Mouse (Mus musculus) urinary bladder, postnatal 4 days (tissue): ENCODE data around the gene Rcbtb2.

Source experiments
- DNase-seq, 2 experiments: peaks; one replicate each; pipeline ENCODE4 v3.0.0; 2021 to 2022; ENCODE audit warnings: low spot score in 2 of 2

The Rcbtb2 gene

DNA sequence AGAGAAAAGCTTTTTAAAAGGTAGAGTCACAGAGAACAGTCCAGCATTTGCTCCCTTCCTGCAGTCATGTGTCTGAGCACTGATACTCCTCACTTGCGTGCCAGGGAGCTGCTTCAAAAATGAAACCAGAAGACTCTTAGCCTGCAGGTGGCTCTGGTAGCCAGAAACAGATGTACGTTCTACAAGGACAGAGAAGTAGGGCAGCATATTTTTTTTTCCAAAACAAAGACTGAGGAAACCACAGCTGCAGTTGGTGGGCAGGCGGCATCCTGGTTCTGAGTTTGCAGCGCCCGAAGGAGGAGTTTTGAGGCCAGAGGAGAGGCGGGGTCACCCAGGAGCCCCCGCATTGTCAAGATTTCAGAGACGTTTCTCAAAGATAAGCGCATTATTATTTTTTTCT lies 5.9 kb upstream of the Rcbtb2 start:
- DNase-seq = no peak

DNA sequence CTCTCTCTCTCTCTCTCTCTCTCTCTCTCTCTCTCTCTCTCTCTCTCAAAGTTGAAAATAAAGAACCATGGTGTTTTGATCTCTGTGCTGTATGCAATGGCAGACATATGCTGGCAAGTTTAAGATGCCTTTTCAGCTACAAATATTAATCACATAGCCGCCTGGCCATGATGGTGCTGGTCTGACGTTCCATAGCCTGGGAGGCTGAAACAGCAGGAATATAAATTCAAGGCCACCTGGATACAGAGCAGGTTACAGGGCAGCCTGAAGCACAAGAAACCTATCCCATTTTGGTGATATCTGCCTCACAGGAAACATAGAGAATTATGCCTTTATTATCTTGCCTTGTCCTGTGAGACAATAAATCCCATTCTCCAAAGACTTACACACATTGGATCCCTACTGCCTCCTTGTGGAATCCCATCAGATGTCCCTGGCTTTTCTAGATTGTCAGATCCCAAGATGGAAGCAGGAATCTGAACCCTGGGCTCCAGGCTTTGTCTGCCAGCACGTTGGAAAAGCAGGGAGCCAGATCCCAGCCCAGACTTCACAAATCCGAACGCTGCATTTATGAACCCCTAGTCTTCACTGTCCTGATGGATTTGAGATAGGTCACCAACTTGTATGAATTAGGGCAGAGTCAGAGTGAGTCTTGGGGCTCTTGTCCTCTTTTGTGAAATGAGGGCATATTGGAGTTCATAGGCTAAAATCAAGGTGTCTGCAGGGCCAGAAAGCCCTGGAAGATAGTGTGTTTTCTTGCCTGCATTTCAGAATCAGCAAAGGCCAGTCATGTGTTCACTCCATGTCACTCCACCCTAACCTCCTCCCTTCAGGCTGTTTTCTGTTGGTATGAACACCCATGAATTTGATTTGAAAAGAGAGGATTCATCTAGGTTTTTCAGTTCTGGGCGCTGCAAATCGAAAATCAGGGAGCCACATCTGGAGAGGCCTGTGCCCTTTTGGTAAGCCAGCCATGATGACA lies 5.1 kb upstream of the Rcbtb2 start:
- DNase-seq = no peak

DNA sequence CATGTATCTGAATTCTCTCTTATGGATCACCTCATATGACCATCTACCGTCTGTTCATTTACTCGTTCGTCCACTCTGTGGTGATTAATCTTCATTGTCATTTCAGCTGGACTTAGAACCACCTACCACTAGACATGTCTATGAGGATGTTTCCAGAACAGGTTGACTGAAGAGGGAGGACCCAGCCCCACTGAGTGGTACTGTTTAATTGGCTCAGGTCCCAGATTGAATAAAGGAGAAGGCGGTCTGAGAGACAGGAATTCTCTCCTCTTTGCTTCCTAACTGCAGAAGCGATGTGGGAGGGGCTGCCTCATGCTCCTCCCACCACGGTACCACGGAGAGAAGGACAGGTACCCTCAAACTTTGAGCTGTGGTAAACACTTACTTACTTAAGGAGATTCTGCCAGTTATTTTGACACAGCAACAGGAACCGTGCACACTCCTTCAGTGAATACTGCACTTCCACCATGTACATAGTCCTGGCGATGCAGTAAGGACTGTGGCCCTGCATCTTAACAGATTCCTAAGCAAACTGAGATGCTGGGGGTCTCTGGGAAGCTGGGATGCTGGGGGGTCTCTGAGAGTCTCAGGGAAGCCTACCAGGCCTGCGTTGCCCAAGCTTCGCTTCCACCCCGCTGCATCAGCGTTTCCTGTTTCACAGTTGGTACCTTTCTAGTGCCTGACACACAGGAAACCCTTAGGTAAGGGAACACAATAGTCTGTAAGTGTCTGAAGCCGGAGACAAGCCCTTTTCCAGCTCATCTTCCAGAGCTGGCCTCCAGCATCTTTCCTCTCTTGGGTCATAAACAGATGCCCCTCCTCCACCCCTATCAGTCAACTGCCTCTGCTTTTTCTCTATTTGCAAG lies 4.1 kb upstream of the Rcbtb2 start:
- DNase-seq = no peak

DNA sequence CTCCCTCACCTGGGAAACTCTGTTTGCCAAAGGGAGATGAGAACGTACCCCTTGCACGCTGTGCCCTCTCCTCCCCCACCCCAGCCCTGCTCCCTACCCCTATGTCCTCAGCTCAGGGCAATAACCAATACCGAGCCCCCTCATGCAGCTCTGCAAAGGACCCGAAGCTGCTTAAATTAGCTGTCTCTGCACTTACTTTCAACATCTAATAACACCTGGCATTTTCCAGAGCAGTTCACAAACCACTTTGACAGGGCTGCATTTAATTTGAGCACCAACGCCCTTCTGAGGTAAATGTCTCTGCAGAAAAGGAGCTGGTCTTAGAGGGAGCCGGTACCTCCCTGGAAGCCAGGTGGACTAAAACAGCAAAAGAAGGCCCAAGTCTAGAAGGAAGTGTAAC lies 3.4 kb upstream of the Rcbtb2 start:
- no peak for DNase-seq

DNA sequence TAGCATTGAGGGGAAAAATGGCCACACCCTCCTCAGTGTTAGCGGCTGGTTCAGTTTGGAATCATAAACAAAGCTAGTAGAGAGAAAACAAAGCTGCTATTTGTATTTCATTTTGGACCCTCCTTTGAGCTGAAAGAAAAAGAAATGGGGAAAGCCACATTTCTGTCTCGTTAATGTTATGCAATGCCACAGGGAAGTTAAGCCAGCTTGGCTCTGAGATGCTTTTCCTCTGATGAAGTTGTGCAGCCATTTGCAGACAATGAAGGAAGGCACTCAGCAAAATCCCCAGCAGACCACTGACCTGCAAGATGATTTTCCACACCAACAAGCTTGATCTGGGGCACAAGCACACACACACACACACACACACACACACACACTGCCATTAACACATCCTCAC lies 2.9 kb upstream of the Rcbtb2 start:
- no peak for DNase-seq

DNA sequence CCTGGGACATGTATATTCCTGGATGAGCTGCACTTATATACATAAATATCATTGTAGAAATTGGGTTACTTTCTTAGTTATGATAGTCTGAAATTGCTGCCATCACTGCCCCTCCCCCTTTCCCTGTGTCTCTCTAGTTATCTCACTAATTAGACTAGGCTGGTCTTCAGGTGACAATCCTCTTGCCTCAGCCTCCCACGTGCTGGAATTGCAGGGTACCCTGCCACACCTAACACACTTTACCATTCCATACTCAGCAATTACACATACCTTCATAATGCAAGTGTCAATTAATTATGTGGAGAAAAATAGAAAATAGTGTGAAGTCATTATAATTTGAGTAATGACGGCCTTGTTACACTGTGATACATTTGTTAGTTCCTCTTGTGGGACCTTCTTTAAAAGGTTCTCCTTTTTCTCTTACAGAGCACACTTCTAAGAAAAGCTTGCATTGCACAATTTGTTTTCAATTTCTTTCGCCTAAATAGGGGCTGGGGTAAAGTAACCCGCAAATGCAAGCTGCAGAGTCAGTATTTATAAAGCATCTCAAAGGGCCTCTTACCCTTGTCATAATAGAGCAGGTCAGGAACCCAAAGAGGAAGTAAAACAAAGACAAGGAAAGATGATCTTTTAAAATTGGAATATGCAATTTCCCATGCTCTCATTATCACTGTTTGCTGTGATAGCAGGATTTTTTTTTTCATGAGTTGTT lies 470 bp upstream of the Rcbtb2 start:
- DNase-seq = no peak

DNA sequence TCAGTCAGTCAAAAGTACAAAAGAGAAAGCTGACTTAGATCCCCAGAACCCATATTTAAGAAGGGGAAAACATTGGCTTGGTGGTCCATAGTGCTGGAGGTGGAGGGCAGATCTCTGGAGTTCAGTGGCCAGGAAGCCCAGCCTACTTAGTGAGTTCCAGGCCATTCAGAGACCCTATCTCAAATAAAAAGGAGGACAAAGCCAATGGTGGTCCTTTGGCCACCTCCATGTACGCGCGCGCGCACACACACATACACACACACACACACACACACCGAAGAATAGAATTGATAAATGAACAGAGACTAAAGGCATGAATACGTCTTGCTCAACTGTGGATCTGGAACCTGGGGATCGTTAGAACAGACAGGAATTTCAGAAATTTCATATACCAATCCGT lies 544 bp downstream of the Rcbtb2 start:
- no peak for DNase-seq

DNA sequence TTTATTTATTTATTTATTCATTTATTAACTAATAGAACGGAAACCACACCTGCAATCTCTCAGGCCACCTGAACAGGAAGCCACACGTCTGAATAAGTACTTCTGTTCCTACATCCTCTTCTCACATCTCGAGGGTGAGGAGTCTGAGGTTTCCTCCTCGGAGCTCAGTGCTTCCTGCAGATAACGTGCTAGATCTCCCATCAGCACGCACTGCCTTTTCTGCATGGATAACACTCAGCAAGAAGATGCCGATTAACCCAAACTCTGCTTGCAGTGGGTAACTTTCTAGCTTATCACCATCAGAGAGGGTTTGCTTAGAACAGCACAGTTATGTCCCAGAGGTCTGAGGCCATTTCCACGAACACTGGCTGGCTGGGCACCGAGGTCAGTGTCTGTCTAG lies 949 bp downstream of the Rcbtb2 start:
- no peak for DNase-seq

DNA sequence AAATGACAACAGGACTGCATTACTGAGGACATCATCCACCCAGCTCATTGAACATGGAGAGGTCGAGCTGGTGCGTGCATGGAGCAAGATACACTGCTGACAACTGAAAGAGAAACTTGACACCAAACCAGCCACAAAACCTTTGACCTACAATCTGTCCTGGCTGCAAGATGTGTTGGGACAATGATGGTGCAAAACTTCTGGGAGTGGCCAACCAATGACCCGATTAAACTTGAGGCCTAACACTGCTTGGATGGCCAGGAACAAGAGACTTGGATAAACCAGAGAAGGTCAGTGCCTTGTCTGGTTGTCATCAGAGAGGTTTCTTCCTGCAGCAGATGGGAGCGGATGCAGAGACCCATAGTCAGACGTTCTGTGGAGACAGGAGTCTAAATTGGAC lies 7.7 kb downstream of the Rcbtb2 start:
- DNase-seq = no peak

DNA sequence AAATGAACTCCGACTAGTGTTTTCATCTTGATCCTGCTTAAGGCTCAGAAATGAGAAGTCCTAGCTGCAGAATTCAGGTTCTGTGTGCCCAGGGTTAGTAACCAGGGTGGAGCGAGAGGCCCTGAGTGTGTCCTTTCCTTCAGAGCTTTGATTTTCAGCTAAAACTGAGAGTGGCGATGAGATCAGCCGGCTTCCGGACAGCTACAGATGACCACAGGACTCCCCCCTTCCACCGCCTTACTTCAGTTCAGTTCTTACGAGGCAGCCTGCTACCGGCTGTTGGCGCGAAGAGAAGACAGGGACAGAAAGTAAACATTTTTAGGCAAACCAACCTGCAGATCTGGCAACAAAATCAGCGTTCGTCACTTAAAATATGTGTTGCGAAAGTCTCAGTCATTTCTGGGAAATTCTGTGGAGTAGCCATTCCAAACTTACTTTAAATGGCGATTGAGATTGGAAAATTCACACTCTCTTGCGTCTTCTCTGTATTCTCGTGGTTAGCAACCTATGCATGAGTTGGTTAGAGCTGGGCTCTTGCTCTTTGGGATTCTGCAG lies 9.1 kb downstream of the Rcbtb2 start:
- DNase-seq = no peak

DNA sequence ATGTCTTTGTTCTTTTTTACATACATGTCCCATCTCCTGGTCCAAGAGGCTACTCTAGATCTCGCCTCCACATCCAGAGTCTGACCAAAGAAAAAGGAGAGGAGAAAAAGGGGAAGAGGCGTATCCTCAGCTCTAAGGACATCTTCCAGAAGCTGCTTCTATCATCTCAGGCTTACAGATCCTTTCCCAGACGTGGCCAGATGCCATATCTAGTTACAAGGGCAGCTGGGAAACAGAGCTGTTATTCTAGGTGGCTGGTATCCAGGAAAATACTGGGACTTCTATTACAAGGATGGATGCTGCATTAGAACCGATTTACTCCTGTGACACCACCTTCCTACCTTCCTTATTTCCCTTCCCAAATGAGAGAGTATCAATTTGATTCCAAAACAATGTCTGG lies 9.9 kb downstream of the Rcbtb2 start:
- no peak for DNase-seq

DNA sequence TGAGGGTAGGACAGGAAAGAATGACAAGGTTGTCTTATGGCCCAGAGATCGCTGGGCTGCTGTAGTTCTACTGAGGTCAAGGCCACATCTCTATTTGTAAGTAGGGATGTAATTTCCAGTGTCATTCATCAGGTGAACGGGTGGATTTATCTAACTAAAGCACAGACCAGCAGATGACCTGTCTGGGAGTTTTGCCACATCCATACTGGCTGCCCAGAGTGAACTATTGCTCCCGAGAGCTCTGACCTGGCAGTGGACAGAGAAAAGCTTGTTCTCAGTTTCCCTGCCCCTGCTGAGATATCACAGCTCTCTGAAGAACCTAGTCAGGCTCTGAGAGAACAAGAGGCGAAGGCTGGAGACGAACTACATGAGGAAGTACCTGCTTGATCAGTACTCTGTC lies 14.4 kb downstream of the Rcbtb2 start:
- no peak for DNase-seq

DNA sequence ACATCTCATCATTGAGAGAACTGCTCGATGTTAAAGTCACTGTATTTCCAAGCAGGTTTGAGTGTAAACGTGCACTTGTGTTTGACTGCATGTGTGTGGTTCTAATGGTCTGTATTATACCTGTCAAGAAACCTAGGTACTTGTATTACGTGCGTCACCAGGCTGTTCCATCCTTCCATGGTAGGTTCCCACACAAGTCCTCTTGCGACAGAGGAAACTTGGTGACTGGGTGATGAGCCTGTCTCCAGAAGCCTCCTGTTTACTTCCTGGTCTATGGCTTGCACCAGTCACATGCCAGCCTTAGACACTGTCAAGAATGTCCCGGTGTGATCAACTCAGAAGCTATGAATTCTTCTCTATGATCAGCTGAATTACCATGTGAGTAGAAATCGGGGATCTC lies 15.6 kb downstream of the Rcbtb2 start:
- DNase-seq = no peak

DNA sequence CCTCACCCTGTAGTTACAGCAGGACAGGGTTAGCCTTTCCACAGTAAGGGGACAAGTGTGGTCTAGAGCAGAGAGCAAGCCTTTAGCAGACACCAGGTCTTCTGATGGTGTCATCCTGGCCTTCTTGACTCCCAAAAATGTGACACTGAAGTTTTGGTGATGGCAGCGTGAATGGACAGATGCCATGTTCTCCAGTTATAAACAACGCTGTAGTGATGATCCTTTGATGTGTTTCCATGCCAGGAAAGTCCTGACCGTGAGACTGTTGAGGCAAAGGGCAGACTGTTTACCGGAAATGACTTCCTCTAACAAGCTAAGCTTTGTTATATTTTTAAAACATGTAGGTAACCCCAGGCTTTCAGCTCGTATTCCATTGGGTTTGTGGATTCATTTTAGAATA lies 17.0 kb downstream of the Rcbtb2 start:
- DNase-seq = no peak

DNA sequence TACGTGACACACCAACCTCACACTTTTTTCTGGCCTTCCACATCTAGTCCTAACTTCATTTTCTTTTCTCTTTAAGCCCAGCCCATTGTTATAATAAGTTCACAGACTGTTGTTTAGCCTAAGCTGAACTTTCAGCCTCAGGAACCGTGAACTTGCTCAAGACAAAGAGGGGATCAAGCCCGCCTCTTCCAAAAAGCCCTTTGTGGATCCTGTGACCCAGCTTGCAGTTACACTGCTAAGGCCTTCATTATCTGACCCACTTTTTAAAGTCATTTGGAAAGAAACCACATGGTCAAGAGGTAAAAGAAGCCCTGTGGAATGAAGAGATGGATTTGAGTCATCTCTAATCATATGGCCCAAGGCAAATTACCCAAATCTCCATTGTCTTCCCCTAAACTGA lies 19.0 kb downstream of the Rcbtb2 start:
- DNase-seq = no peak

DNA sequence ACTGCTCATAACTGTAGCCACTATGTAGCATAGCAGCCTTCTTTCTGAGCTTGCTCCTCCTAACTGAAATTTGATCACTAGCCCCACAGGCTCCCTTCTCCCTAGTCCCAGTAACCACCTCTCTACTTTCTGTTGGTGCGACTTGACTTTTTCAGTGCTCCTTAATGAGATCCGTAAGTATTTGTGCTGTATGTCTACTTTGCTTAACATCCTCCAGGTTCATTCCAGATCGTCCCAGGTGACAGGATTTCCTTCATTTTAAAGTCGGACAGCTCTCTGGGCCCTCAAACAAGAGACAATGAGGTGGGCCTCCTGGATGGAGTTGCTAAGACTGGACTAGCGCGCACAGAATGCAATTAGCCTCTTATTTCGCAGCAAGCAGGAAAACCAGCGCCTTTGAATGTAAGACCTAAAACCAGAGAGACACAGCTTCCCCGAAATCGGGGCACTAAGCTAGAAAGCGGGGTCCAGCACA lies 19.6 kb downstream of the Rcbtb2 start:
- DNase-seq = no peak

DNA sequence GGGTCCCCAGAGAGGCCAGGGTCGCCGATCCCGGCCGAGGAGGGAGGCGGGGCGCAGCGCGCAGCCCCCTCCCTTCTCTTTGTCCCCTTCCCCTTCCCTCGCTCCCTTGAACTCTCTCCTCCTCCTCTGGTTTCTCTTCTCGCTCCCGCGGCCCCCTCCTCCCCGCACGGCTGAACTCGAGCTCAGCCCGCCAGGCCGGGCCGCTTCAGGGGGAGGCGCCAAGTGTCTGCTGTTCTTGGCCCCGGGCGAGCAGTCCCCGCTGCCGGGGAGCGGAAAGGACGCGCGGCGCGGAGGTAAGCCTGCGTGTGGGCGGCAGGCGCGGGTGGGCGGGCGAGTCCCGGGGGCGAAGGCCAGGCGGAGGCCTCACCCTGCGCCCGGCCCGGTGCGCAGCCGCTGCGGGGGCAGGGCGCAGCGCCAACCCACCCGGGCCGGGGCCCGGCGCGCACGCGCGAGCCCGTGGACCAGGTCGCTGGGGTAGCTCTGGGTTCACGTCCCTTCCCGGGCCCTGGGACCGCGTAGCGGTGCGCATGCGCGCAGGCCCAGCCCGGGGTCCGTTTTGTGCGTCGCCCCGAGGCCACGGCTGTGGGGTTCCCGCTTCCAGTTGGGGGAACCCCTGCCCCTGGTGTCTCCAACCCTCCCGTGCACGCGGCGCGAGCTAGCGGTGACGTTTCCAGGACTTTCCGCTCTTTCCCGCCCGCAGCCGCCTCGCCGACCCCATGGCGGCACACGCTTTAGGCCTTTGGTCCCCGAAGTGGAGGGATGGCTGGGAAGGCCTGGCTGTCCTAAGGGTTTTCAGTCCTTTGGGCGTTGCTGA lies 20.3 kb downstream of the Rcbtb2 start:
- peak; percentile 78 to 82 for DNase-seq

DNA sequence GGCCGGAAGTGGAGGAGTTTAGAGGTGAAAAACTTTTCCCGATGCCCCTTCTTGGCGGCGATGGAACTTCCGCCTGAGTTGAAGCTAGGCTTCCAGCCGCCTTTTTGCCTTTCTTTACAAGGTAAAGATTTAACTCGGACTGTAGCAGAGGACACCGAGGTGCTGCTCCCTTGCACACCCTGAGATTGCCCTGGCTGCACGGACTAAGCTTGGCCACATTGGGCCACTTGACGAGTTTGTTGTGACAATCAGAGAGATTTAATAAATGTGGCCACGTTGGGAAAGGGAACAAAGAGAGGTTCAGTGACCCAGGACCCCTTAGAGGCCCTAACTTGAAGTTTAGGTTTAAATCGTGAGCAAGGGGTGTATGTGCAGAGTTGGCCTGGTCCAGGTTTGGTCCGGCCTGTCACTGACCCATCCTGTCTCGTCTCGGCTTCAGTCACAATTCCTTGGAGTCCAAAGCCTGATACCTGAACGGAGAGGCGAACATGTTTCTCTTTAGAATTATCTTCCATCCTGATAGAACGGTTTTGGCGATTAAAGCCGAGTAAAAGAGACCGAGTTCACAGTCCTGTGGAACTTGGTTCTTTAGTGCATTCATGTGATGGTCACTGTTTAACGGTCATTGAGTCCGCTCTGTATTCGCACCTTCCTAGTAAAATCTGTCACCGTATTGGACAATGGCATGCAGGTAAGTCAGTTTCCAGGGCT lies 21.0 kb downstream of the Rcbtb2 start:
- no peak for DNase-seq

DNA sequence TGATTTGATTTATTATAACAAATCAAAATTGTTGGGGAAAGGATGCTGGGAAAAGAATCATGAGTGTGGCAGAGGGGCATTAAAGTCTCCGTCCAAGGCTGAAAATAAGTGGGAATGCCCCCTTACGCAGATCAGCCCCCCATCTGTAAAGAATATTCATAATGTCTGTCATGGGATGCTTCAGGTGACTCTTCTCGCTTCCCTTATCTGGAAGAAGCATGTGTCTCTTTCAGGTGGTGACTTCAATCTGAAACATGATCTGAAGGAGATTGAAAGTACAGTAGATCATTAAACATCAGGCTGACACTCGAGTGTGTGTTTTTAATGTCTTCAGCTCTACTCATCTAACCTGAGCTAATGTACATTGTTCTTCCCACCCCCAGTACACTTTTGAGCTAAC lies 22.7 kb downstream of the Rcbtb2 start:
- no peak for DNase-seq

DNA sequence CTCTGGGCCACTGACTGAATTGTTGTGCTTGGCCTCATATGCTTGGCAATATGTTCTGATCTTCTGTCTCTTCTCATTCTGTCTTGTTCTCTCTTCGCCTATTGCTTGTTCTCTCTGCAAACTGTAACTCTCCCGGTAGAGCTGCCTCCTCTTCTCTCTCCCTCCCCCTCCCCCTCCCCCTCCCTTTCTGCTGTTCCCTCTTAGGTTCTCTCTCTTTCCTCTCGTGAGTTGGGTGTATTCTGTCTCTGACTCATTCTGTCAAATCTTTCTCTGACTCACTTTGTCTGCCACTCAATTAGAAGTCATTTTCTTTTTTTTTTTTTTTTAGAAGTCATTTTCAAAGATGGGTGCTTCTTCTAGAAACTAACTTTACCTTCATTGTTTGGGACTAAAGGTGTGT lies 23.9 kb downstream of the Rcbtb2 start:
- DNase-seq = no peak
